Mouse (Mus musculus) stomach, postnatal 0 days (tissue): ENCODE measurements around the gene Olfr341. TPM values are rescaled to one million over a fixed set of nuclear protein-coding genes. Genes with fewer than 3 reads are reported as not detected.

ENCODE experiments used
- ATAC-seq: fragments of 200-750 bp; cut with Nextera tagmentation; 2 replicates; pipeline ENCODE4 v1.8.0; 2017; ENCODE audit not compliant: low FRiP score, low TSS enrichment
- DNase-seq: peaks from one replicate; pipeline ENCODE4 v3.0.0-alpha.2; 2016; ENCODE audit warnings: low spot score
- H3K27ac ChIP-seq: fragments of 300-500 bp; sonication (generic); replicated peaks from 2 replicates; pipeline ENCODE4 v1.5.1; 2014; ENCODE audit warnings: mild to moderate bottlenecking, control low read depth
- H3K27me3 ChIP-seq: fragments of 300-500 bp; sonication (generic); 2 replicates; pipeline ENCODE4 v1.6.1; 2014; ENCODE audit warnings: low read length; ENCODE audit not compliant: control insufficient read depth, insufficient read depth
- H3K36me3 ChIP-seq: fragments of 300-500 bp; sonication (generic); 2 replicates; pipeline ENCODE4 v1.6.1; 2014; ENCODE audit warnings: low read length, mixed read lengths; ENCODE audit not compliant: control insufficient read depth, insufficient read depth
- H3K4me1 ChIP-seq: fragments of 300-500 bp; sonication (generic); replicated peaks from 2 replicates; pipeline ENCODE4 v1.6.1; 2014; ENCODE audit warnings: antibody characterized with exemption; ENCODE audit not compliant: control insufficient read depth, insufficient read depth
- H3K4me2 ChIP-seq: fragments of 300-500 bp; sonication (generic); replicated peaks from 2 replicates; pipeline ENCODE4 v1.6.1; 2014; ENCODE audit warnings: low read depth, mild to moderate bottlenecking, control low read depth, moderate library complexity
- H3K4me3 ChIP-seq: fragments of 300-500 bp; sonication (generic); 2 replicates; pipeline ENCODE4 v1.5.1; 2014; ENCODE audit warnings: low read depth, low read length, control low read depth
- H3K9ac ChIP-seq: fragments of 300-500 bp; sonication (generic); 2 replicates; pipeline ENCODE4 v1.6.1; 2014; ENCODE audit warnings: mild to moderate bottlenecking, low read length, control low read depth, mixed read lengths
- H3K9me3 ChIP-seq: fragments of 300-500 bp; sonication (generic); 2 replicates; pipeline ENCODE4 v1.6.1; 2016; ENCODE audit warnings: low read length; ENCODE audit not compliant: control insufficient read depth
- CTCF ChIP-seq: IDR thresholded peaks from 2 replicates; pipeline ENCODE4 v1.5.1; 2016; ENCODE audit warnings: antibody characterized with exemption, low read depth, mild to moderate bottlenecking, moderate library complexity
- EP300 ChIP-seq: optimal IDR thresholded peaks from 2 replicates; pipeline ENCODE3; 2016; ENCODE audit warnings: antibody characterized with exemption
- WGBS: fragments of 180-500 bp; shearing (Covaris S2); extraction: QIAGEN DNeasy Blood & Tissue Kit; methylation state at CpG from one replicate; pipeline ENCODE4 v1.1.7; 2014; 5-methylcytosine and 5-hydroxymethylcytosine counted together
- polyA plus RNA-seq: library from polyadenylated mRNA; unstranded; fragments of >200 nt; fragmentation: Nextera tagmentation; extraction: Ambion mirVana; gene quantifications from 2 replicates; pipeline ENCODE4 v1.2.1, GENCODE M21; 2015

The Olfr341 gene
- polyA plus RNA-seq: 0.04 TPM in 1 of 2 replicates, not detected in the other

GRCm38 (mm10) chr2:36482368-36482767 is at the start of gene Olfr341:
Gene Olfr341 (minus strand): TSS chr2:36482468.
- Histone ChIP-seq H3K27ac (no peak within 1 kb of the TSS), H3K27me3 (no peaks in the 10 kb centered on the region), H3K9ac (no peak within 1 kb of the TSS), H3K36me3 (no peaks in the 10 kb centered on the region), H3K9me3 (no peaks in the 10 kb centered on the region), H3K4me2 (no peak within 1 kb of the TSS), H3K4me3 (no peak within 1 kb of the TSS), H3K4me1 (no peaks in the 10 kb centered on the region)
- DNase-seq (no peak), ATAC-seq (no peak)
- TF ChIP-seq EP300: no peak

GRCm38 (mm10) chr2:36524698-36525097 is 42.4 kb upstream of the Olfr341 start, which contains the start of gene Olfr342:
Gene Olfr342 (plus strand): TSS chr2:36524998.
- no peaks in the 10 kb centered on the region for H3K9me3 ChIP-seq
- 71% methylated on average over 3 of the region's 3 CpGs for WGBS
- H3K9ac ChIP-seq: no peak within 1 kb of the TSS
- no peaks in the 10 kb centered on the region for H3K36me3 ChIP-seq
- no peaks in the 10 kb centered on the region for H3K4me1 ChIP-seq
- H3K27me3 ChIP-seq: no peaks in the 10 kb centered on the region
- H3K4me2 ChIP-seq: no peak within 1 kb of the TSS
- no peak within 1 kb of the TSS for H3K4me3 ChIP-seq
- DNase-seq (no peak), ATAC-seq (no peak)
- H3K27ac ChIP-seq: no peak within 1 kb of the TSS
- TF ChIP-seq CTCF (no peak), EP300 (no peak)

GRCm38 (mm10) chr2:36473634-36474033 is 8.6 kb downstream of the Olfr341 start:
- Histone ChIP-seq H3K9me3 (no peaks in the 10 kb centered on the region), H3K27me3 (no peaks in the 10 kb centered on the region), H3K4me1 (no peaks in the 10 kb centered on the region), H3K36me3 (no peaks in the 10 kb centered on the region), H3K27ac (no peak overlapping the region), H3K9ac (no peak overlapping the region), H3K4me3 (no peak overlapping the region), H3K4me2 (no peak overlapping the region)
- no peak for ATAC-seq
- TF ChIP-seq CTCF: no peak
- TF ChIP-seq EP300: no peak
- no peak for DNase-seq

- Histone ChIP-seq H3K27ac (no peak within 1 kb of the TSS), H3K36me3 (no peaks in the 10 kb centered on the region), H3K4me3 (no peak within 1 kb of the TSS), H3K9me3 (no peaks in the 10 kb centered on the region), H3K27me3 (no peaks in the 10 kb centered on the region), H3K4me1 (no peaks in the 10 kb centered on the region), H3K4me2 (no peak within 1 kb of the TSS), H3K9ac (no peak within 1 kb of the TSS)
- DNase-seq (no peak), ATAC-seq (no peak)
- 59% methylated on average over 1 of the region's 1 CpGs for WGBS
- TF ChIP-seq CTCF (no peak), EP300 (no peak)
Observed at GRCm38 (mm10) chr2:36452287-36452686, 30.0 kb downstream of the Olfr341 start, which contains the start of gene Olfr340. Gene Olfr340 (plus strand): TSS chr2:36452587.

Other genes with a start within 250 kb of the Olfr341 start
- 0.01 TPM in 1 of 2 replicates, not detected in the other for gene Olfr338, start 108.9 kb downstream of the Olfr341 start, polyA plus RNA-seq
- gene Olfr339, start 63.5 kb downstream of the Olfr341 start, polyA plus RNA-seq: not detected in 2 replicates
- gene Olfr340, start 29.9 kb downstream of the Olfr341 start, polyA plus RNA-seq: not detected in 2 replicates
- not detected in 2 replicates for gene Olfr342, start 42.5 kb upstream of the Olfr341 start, polyA plus RNA-seq
- 0.04 TPM in 1 of 2 replicates, not detected in the other for gene Olfr344, start 84.2 kb upstream of the Olfr341 start, polyA plus RNA-seq
- gene Olfr345, start 157.6 kb upstream of the Olfr341 start, polyA plus RNA-seq: not detected in 2 replicates
- gene Olfr346, start 203.3 kb upstream of the Olfr341 start, polyA plus RNA-seq: not detected in 2 replicates
- gene Olfr347, start 249.4 kb upstream of the Olfr341 start, polyA plus RNA-seq: not detected in 2 replicates